Mouse (Mus musculus) hindbrain, embryonic 14.5 days (tissue): Measurements from ENCODE around the gene Smco3. TPM values are rescaled to one million over a fixed set of nuclear protein-coding genes. Genes with fewer than 3 reads are reported as not detected.
A peak's percentile ranks its signal among the peaks of the same experiment; 100 is the strongest.

ENCODE experiments used
- ATAC-seq: fragments of 200-750 bp; cut with Nextera tagmentation; 2 replicates; pipeline ENCODE4 v1.8.0; 2017; ENCODE audit warnings: moderate number of reproducible peaks, mild to moderate bottlenecking, moderate TSS enrichment, moderate library complexity; ENCODE audit not compliant: low FRiP score
- DNase-seq: peaks from one replicate; pipeline ENCODE4 v3.0.0-alpha.2; 2015; ENCODE audit warnings: low spot score
- H3K27ac ChIP-seq: fragments of 300-500 bp; sonication (generic); 2 replicates; pipeline ENCODE4 v1.5.1; 2014; ENCODE audit warnings: mild to moderate bottlenecking, moderate library complexity
- H3K27me3 ChIP-seq: fragments of 300-500 bp; sonication (generic); 2 replicates; pipeline ENCODE4 v1.6.1; 2014; ENCODE audit warnings: mild to moderate bottlenecking, low read length, mixed read lengths; ENCODE audit not compliant: control insufficient read depth, insufficient read depth
- H3K36me3 ChIP-seq: fragments of 300-500 bp; sonication (generic); replicated peaks from 2 replicates; pipeline ENCODE4 v1.6.1; 2014; ENCODE audit not compliant: control insufficient read depth, insufficient read depth
- H3K4me1 ChIP-seq: fragments of 300-500 bp; sonication (generic); replicated peaks from 2 replicates; pipeline ENCODE4 v1.6.1; 2014; ENCODE audit warnings: antibody characterized with exemption, low read length, mixed read lengths; ENCODE audit not compliant: control insufficient read depth, insufficient read depth
- H3K4me2 ChIP-seq: fragments of 300-500 bp; sonication (generic); replicated peaks from 2 replicates; pipeline ENCODE4 v1.6.1; 2014; ENCODE audit warnings: mild to moderate bottlenecking, moderate library complexity
- H3K4me3 ChIP-seq: fragments of 300-500 bp; sonication (generic); replicated peaks from 2 replicates; pipeline ENCODE4 v1.5.1; 2014; ENCODE audit warnings: mild to moderate bottlenecking, low read length
- H3K9ac ChIP-seq: fragments of 300-500 bp; sonication (generic); 2 replicates; pipeline ENCODE4 v1.6.1; 2014
- H3K9me3 ChIP-seq: fragments of 300-500 bp; sonication (generic); 2 replicates; pipeline ENCODE4 v1.6.1; 2016; ENCODE audit warnings: low read length; ENCODE audit not compliant: control insufficient read depth
- whole genome bisulfite sequencing: fragments of 180-500 bp; shearing (Covaris S2); extraction: QIAGEN DNeasy Blood & Tissue Kit; methylation state at CpG from one replicate; pipeline ENCODE4 v1.1.7; 2014; 5-methylcytosine and 5-hydroxymethylcytosine counted together
- polyA plus RNA-seq: library from polyadenylated mRNA; unstranded; fragments of >200 nt; fragmentation: Nextera tagmentation; extraction: Ambion mirVana; gene quantifications from 2 replicates; pipeline ENCODE4 v1.2.1, GENCODE M21; 2014

Smco3 gene
- polyA plus RNA-seq, 1 experiment from 2014 or later: 1.9 TPM

DNA sequence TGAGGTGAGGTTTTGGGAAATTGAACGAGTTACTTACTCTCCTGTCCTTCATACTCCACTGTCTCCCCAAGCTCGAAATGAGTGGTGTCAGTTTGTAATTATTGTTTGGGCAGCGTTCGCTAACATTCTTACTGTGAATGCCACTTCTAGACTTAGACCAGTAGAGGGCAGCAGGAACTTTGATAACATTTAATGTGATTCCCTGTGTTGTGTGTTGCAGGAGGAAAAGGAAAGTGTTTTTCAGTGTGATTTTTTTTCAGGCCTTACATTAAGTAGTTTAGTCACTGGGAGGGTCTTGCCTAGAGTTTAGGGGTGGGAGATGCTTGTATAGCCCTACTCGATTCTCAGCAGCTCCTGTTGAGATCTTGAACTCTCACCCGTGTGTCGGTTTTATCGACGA is 25.8 kb upstream of the Smco3 start:
- no peaks in the 10 kb centered on the region for H3K4me1 ChIP-seq
- ATAC-seq: peak; percentile 60; the same call in 1 of the 2 replicates
- 50% methylated on average over 9 of the region's 9 CpGs for WGBS
- H3K4me3 ChIP-seq: no peak overlapping the region
- peak; percentile 87 for DNase-seq
- no peak overlapping the region for H3K27ac ChIP-seq
- H3K36me3 ChIP-seq: no peaks in the 10 kb centered on the region
- H3K9ac ChIP-seq: no peak overlapping the region
- no peak overlapping the region for H3K4me2 ChIP-seq
- H3K27me3 ChIP-seq: no peaks in the 10 kb centered on the region
- no peaks in the 10 kb centered on the region for H3K9me3 ChIP-seq

DNA sequence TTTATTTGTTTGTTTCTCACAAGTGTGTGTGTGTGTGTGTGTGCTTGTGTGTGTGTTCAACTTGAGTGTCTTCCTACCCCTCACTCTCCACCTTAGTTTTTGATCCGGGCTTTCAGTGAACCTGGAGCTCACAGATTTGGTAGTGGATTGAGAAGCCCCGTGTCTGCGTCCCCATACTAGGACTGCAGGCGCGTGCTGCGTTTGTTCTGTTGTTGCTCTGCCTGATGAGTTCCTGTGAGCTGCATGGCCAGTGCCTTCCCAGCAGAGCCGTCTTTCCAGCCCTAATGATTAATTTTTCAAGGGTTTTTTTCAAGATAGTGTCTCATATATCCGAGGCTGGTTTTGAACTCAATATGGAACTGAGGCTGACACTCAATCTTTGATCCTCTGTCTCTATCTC is 23.2 kb upstream of the Smco3 start:
- no peaks in the 10 kb centered on the region for H3K36me3 ChIP-seq
- 82% methylated on average over 8 of the region's 8 CpGs for WGBS
- no peak overlapping the region for H3K9ac ChIP-seq
- ATAC-seq: no peak
- H3K9me3 ChIP-seq: no peaks in the 10 kb centered on the region
- H3K4me3 ChIP-seq: no peak overlapping the region
- no peak overlapping the region for H3K27ac ChIP-seq
- H3K4me2 ChIP-seq: no peak overlapping the region
- H3K4me1 ChIP-seq: no peaks in the 10 kb centered on the region
- DNase-seq: no peak
- H3K27me3 ChIP-seq: no peaks in the 10 kb centered on the region

DNA sequence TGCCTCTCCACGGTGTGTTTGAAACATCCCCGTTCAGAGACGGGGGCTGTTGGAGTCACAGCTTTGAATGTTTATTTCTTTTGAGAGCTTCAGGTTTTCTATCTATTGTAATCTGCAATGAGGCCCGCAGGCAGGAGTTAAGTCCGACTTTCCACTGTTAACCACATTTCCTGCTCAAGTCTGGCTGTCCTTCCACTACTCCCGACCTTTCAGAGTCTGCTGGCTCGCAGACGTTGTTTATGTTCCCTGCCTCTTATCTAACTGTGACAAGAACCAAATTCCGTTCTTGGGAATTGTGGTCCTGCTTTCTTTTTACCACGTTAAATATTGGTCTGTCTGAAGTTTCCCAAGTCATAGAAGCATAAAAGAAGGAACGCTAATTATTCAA is 22.6 kb upstream of the Smco3 start:
- Histone ChIP-seq H3K9ac (no peak overlapping the region), H3K4me2 (no peak overlapping the region), H3K27ac (no peak overlapping the region), H3K36me3 (no peaks in the 10 kb centered on the region), H3K27me3 (no peaks in the 10 kb centered on the region), H3K4me3 (no peak overlapping the region), H3K9me3 (no peaks in the 10 kb centered on the region), H3K4me1 (no peaks in the 10 kb centered on the region)
- 70% methylated on average over 11 of the region's 11 CpGs for WGBS
- DNase-seq (no peak), ATAC-seq (no peak)

DNA sequence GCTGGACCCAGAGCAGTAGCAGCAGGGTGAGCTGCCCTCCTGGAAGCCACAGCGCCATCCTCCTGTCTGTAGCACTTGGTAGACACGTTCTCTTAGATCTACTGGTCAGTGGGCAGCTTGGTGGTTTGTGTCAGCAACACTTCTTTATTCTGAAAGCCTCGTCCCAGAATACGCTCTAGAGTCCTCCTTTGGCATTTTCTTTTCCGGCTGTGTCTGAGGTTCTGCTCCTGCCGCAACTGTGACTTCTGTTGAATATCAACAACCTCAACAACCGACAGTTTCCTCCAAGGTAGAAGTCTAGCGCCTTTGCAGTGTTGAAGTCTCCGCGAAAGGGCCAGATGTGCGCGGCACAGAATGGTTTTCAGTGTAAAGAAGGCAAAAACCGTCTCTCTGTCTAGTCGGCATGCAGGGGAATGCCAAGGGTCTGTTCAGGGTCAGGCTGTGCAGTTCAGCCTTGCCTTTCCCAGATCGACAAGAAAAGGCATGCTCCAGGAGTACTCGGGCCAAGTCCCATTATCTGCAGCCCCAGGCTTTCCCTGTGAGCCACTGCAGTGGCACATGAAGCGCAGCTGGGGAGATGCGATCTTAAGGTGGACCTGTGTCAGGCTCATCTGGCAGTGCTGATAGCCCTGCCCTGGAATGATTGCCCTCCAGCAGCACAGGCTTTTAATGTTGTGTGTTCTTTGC is 22.1 kb upstream of the Smco3 start, which contains the start of gene Art4:
Gene Art4 (minus strand): TSS at position 548 of the 687 bp plus-strand sequence.
- no peak within 1 kb of the TSS for H3K27ac ChIP-seq
- H3K36me3 ChIP-seq: no peaks in the 10 kb centered on the region
- H3K4me2 ChIP-seq: no peak within 1 kb of the TSS
- H3K9ac ChIP-seq: no peak within 1 kb of the TSS
- no peaks in the 10 kb centered on the region for H3K9me3 ChIP-seq
- H3K27me3 ChIP-seq: no peaks in the 10 kb centered on the region
- H3K4me3 ChIP-seq: no peak within 1 kb of the TSS
- no peaks in the 10 kb centered on the region for H3K4me1 ChIP-seq
- DNase-seq (no peak), ATAC-seq (no peak)
- 73% methylated on average over 18 of the region's 18 CpGs for WGBS

DNA sequence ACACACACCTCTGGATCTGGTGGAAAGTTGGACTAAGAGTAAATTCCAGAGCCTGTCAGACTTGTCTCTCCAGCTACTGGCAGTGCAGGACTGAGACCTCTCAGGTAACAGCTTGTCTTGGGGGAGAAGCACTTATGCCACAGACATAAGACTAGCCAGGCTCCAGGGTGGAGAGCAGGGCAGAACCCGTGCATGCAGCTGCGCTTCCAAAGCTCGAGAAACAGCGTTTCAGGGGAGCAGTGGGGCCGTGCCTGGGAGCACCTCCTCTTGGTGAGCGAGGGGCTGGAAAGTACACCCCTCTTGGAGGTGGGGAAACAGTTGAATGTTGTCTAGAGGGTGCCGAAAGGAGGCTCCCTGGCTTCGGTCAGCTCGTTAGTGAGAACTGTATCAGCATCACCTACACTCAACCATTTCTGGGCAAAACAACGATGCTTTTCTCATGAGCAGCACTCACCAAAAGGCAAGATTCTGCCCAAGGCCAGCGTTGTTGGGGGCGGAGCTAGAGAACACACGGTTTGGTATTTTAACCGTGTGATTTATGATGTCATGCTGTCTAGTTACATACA is 20.9 kb upstream of the Smco3 start:
- H3K9ac ChIP-seq: no peak overlapping the region
- ATAC-seq (no peak), DNase-seq (no peak)
- H3K9me3 ChIP-seq: no peaks in the 10 kb centered on the region
- no peaks in the 10 kb centered on the region for H3K36me3 ChIP-seq
- WGBS: 75% methylated on average over 14 of the region's 14 CpGs
- no peak overlapping the region for H3K27ac ChIP-seq
- no peak overlapping the region for H3K4me3 ChIP-seq
- H3K27me3 ChIP-seq: no peaks in the 10 kb centered on the region
- H3K4me1 ChIP-seq: no peaks in the 10 kb centered on the region
- no peak overlapping the region for H3K4me2 ChIP-seq

DNA sequence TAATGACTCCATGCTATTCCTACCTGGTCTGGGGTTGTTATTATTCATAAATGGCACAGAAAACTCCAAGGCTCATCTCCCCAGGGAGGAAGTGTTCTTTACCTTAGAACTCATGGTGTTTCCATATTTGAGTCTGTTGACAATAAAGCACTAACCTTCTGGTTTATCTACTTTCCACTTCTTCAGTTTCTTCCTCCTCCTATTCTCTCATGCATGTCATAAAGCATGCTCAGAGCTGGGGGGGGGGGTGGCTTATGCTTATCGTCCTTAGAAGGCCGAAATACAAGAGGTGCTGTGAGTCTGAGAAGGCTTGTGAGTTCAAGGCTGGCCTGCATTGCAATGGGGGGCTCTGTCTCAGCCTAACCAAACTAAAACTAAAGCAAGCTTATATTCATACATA is 19.9 kb upstream of the Smco3 start:
- no peak overlapping the region for H3K9ac ChIP-seq
- DNase-seq: no peak
- no peaks in the 10 kb centered on the region for H3K27me3 ChIP-seq
- H3K36me3 ChIP-seq: no peaks in the 10 kb centered on the region
- ATAC-seq: no peak
- 92% methylated on average over 2 of the region's 2 CpGs for WGBS
- no peaks in the 10 kb centered on the region for H3K9me3 ChIP-seq
- H3K4me1 ChIP-seq: no peaks in the 10 kb centered on the region
- H3K27ac ChIP-seq: no peak overlapping the region
- H3K4me2 ChIP-seq: no peak overlapping the region
- no peak overlapping the region for H3K4me3 ChIP-seq

DNA sequence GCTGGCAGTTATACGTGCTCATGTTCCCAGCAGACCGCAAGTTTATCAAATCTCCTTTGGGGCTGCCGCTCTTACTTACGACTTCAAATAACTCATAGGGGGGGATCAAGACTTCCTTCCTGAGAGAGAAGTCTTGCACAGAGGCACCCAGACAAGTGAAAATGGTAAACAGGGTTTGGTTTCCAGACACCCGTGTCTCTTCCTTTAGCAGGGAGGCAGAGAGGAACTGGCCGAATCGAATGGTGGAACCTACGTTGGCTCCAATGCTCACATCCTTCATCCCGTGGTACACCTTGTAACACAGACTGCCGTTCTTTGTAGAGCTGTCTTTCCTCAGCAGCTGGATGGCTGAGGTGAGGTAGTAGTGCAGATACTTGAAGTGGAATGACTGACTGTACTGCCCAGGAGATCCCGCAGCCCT is 19.1 kb upstream of the Smco3 start:
- H3K9ac ChIP-seq: no peak overlapping the region
- WGBS: 91% methylated on average over 11 of the region's 11 CpGs
- no peak overlapping the region for H3K4me2 ChIP-seq
- no peak overlapping the region for H3K27ac ChIP-seq
- ATAC-seq (no peak), DNase-seq (no peak)
- H3K36me3 ChIP-seq: no peaks in the 10 kb centered on the region
- H3K9me3 ChIP-seq: no peaks in the 10 kb centered on the region
- no peak overlapping the region for H3K4me3 ChIP-seq
- H3K27me3 ChIP-seq: no peaks in the 10 kb centered on the region
- no peaks in the 10 kb centered on the region for H3K4me1 ChIP-seq

DNA sequence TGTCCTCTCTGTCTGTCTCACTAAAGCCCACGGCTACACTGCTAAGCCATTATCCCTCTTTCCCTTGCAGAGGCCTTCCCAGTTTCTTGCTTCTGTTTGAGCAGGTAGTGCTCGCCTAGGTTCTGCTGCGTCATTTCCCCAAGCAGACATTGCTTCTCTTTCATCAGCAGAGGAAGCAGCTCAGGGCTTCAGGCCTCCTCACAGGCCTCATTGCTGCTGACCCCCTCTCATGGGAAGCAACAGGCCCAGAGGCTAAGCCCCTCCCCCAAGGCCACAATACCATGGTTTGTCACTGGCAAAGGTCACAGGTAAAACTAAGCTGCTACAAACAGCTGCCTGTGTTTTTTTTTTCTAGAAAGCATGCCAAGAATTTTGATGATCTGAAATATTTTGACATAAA is 17.5 kb upstream of the Smco3 start:
- 72% methylated on average over 3 of the region's 3 CpGs for WGBS
- ATAC-seq: no peak
- H3K9ac ChIP-seq: no peak overlapping the region
- no peaks in the 10 kb centered on the region for H3K36me3 ChIP-seq
- H3K9me3 ChIP-seq: no peaks in the 10 kb centered on the region
- H3K4me2 ChIP-seq: no peak overlapping the region
- H3K4me1 ChIP-seq: no peaks in the 10 kb centered on the region
- H3K27me3 ChIP-seq: no peaks in the 10 kb centered on the region
- H3K27ac ChIP-seq: peak overlapping the region; percentile 59
- no peak overlapping the region for H3K4me3 ChIP-seq
- no peak for DNase-seq

DNA sequence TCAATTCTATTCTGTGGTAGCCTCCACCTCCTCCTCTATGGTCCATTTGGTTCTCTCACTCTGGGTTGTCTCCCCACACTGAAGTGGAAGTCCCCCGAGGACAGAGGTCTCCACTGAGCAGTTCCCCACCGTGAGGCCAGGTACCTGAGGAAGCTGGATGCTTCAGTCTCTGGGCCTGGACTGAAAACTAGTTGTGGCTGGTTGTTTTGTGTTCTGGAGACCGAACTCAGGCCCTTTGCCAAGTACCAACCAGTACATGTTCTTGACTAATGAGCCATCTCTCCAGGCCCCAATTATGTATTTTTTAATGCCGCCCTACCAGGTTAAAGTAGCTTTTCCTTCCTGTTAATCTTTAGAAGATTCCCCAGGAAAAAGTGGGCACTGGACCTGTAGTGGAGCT is 17.1 kb upstream of the Smco3 start:
- Histone ChIP-seq H3K4me3 (no peak overlapping the region), H3K4me1 (no peaks in the 10 kb centered on the region), H3K9me3 (no peaks in the 10 kb centered on the region), H3K36me3 (no peaks in the 10 kb centered on the region), H3K27me3 (no peaks in the 10 kb centered on the region), H3K27ac (peak overlapping the region; percentile 59), H3K4me2 (no peak overlapping the region), H3K9ac (no peak overlapping the region)
- 82% methylated on average over 4 of the region's 4 CpGs for WGBS
- no peak for DNase-seq
- no peak for ATAC-seq
